Mouse (Mus musculus) gastrocnemius, postnatal 14 days (tissue): ENCODE data around the gene L3mbtl3. TPM values are rescaled to one million over a fixed set of nuclear protein-coding genes. Genes with fewer than 3 reads are reported as not detected.

Source experiments
- DNase-seq: peaks from one replicate; pipeline ENCODE4 v3.0.0; 2021; ENCODE audit warnings: mixed read lengths
- intact Hi-C: fragments of 180-260 bp; cut with DNase I; formaldehyde crosslinking; loops from one replicate; pipeline ENCODE4 v1.15.1; 2025; ENCODE audit warnings: low total_unique reads
- total RNA-seq, 2 experiments: library from RNA; stranded (reverse); gene quantifications; 2 replicates each; pipeline ENCODE4 v1.2.3; 2021

The L3mbtl3 gene
- total RNA-seq, 2 experiments from 2014 or later: 6.7 to 7.1 TPM

GRCm38 (mm10) chr10:26350153-26350552 lies 25.6 kb downstream of the L3mbtl3 start:
- intact Hi-C loops: no loop called here
- no peak for DNase-seq

GRCm38 (mm10) chr10:26347614-26348013 lies 28.2 kb downstream of the L3mbtl3 start:
- no peak for DNase-seq
- intact Hi-C loops: no loop called here

DNA sequence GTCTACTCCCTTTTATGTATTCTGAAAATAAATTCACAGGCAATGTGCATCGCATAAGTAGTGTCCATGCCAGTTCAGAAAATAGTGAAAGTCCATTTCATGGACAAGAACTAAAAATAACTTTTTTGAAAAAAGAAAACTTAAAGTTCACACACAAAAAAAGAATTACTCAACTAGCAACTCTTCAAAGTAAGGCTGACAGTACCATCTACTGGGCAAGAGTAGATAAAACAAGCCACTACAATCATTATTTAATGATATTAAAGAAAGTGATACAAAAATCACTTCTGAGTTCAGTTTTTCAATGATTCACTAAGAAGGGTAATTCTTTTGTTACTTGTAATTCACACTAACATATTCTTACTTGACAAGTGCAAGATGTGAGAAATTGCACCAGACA lies 29.9 kb downstream of the L3mbtl3 start:
- no peak for DNase-seq
- intact Hi-C loops: no loop called here

DNA sequence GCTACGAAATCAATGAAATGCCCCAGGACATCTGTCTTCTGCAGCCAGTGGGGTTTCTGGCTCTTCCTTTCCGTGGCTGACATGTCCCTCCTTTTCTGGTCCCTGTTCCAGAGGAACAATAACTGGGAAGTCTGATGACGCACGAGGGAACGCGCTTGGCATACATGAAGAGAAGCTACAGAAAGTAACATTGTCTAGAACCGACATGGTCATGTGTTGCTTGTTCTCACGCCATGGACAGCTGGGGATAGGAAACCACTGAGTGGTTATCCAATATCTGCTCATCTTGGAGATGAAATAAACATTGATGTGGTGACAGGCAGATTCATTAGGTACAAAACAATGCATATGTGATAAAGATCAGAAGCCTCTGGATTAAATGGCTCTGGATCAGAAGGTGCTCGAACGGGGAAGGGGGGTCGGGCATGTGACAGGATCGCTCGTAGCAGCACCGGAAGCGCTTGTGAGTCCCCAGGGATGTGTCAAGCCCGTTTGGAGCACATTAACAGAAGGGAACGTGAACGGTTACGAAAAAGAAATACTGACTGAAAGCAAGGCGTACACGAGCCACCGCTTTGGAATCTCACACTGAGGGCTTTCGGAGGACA lies 37.8 kb downstream of the L3mbtl3 start:
- intact Hi-C loops: no loop called here

GRCm38 (mm10) chr10:26333966-26334365 lies 41.8 kb downstream of the L3mbtl3 start:
- intact Hi-C loops: no loop called here

More for the DNA sequence above, 37.8 kb downstream of the L3mbtl3 start:
- DNase-seq: peak; percentile 5

DNA sequence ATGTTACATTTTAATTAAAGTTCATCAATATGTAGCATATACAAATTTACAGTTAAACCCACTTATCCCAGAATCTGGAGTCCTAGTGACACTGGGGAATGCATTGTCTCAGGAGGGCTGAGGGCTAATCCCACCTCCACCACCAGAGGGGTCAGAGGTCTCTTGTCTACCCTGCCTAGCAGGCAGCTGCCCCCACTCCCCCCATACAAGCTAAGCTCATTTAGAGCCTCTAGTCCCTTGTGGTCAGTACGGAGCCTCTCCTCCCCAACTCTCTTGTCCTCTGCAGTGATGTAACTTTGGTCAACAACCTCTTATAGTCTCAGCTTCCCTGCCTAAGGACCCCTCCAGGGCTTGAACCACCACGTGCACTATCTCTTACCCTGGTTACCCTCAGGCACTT lies 43.0 kb downstream of the L3mbtl3 start:
- no peak for DNase-seq
- intact Hi-C loops: no loop called here

More at GRCm38 (mm10) chr10:26333966-26334365, 41.8 kb downstream of the L3mbtl3 start:
- DNase-seq: no peak

DNA sequence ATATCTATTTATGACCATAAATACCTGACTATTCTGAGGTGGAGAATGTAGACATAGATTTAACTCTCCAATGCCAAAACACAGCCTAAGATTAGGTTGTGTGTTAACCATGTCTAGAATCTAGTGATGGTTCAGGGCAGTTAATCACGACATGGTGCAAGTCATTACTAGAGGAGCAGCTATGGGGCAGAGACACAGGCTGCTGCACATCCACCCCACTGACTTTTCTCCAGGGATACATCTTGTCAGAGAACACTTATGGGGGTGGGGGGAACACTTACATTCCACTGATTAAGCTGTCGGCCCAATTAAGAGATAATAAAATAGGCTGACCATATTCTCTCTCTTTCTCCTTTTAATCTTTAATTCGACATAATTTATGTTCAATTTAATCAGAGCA lies 46.9 kb downstream of the L3mbtl3 start:
- no peak for DNase-seq
- intact Hi-C loops: no loop called here

- intact Hi-C loops: no loop called here
- no peak for DNase-seq
Observed at GRCm38 (mm10) chr10:26327691-26328542, 47.9 kb downstream of the L3mbtl3 start.

DNA sequence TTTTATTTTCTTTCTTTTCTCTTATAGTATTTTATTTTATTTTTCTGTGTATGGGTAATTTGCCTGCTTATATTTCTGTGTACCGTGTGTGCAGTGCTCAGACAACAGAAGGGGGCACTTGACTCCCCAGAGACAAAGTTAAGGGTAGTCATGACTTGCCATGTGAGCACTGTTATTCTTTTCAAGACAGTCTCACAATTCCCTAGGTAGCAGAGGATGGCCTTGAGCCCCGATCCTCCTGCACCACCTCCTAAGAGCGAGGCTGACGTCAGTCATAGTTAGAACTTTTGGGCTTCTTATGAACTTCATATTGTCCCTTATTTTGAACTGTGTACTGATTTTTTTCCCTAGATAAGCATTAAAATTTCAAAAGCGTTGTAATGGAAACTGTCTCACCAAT lies 48.5 kb downstream of the L3mbtl3 start:
- no peak for DNase-seq
- intact Hi-C loops: no loop called here

DNA sequence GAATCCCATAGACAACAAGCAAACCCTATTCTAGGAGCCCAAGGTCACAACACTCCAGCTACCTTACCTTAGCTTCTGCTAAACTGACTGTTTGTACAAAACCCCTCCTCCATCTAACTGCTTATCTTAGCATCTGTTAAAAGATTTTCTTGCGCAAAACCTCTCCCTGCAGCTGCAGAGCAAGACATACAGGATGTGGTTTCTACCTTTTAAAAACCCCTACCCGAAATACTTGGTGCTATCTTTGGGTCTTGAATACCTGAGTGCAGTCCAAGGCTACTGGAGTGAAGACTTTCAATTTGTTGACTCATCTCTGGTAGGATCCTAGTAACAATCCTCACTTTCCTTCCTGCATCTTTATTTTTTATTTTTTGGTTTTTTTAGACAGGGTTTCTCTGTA lies 50.5 kb downstream of the L3mbtl3 start:
- intact Hi-C loops: no loop called here
- no peak for DNase-seq

DNA sequence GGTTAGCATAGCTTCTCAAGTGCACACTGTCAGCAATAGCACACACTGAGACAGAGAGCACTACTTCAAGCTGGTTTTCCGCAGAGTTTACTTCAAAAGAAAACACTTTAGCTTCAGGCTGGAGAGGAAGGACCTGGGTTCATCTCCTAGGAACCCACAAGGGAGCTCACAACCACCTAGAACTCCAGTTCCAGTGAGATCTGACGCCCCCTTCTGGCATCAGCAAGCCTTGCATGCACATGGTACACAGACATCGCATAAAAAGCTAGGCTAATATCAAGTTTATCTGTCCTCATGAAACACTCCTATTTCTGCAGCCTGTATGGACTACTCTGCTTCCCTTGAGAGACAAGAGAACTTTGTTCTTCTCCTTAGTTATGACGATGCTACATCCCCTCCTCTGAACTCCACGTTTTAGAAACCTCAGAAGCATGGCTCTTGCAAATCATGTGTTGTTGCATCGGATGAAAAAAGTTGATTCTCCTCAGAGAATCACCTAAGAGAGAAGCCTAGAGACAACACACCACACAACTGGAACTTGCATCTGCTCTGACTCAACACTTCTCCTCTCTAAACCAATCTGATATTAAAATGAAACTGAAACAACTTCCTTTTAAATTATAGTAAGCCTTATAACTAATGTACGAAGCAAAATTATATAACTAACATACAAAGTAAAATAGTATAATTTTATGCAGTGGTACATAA lies 53.3 kb downstream of the L3mbtl3 start:
- intact Hi-C loops: no loop called here
- no peak for DNase-seq

- intact Hi-C loops: no loop called here
- DNase-seq: no peak
Observed at GRCm38 (mm10) chr10:26320679-26321078, 55.1 kb downstream of the L3mbtl3 start.

- DNase-seq: no peak
- intact Hi-C loops: no loop called here
Observed at GRCm38 (mm10) chr10:26314327-26314726, 61.4 kb downstream of the L3mbtl3 start.

GRCm38 (mm10) chr10:26303485-26303884 lies 72.3 kb downstream of the L3mbtl3 start:
- intact Hi-C loops: no loop called here
- DNase-seq: no peak

DNA sequence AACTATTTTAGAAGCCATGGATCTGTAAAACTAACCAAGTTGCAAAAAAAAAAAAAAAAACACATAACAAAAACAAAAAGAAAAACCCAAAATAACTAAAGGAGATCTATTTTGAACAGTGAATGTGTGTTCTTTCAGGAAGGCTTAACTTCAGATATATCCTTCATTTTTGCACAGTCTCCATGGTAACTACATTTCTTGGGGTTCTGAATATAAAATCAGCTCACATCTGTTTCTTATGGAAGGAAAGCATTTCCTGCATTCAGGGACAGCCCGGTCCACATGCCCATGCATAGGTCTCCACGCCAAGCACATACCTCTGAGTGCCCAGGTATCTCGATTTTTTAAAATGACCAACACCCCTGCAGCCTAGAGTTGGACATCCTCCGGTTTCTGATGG lies 73.4 kb downstream of the L3mbtl3 start:
- no peak for DNase-seq
- intact Hi-C loops: no loop called here

GRCm38 (mm10) chr10:26297626-26298025 lies 78.1 kb downstream of the L3mbtl3 start:
- DNase-seq: no peak

GRCm38 (mm10) chr10:26297200-26297599 lies 78.6 kb downstream of the L3mbtl3 start:
- intact Hi-C loops: no loop called here
- no peak for DNase-seq

More at GRCm38 (mm10) chr10:26297626-26298025, 78.1 kb downstream of the L3mbtl3 start:
- intact Hi-C loops: no loop called here

GRCm38 (mm10) chr10:26287136-26287535 lies 88.6 kb downstream of the L3mbtl3 start:
- no peak for DNase-seq
- intact Hi-C loops: no loop called here

GRCm38 (mm10) chr10:26280009-26280408 lies 95.8 kb downstream of the L3mbtl3 start:
- no peak for DNase-seq
- intact Hi-C loops: no loop called here

GRCm38 (mm10) chr10:26275414-26275813 lies 100.4 kb downstream of the L3mbtl3 start:
- no peak for DNase-seq
- intact Hi-C loops: no loop called here
